Mouse (Mus musculus): ENCODE data around the gene Cds2. TPM values are rescaled to one million over a fixed set of nuclear protein-coding genes. Genes with fewer than 3 reads are reported as not detected.
"Not testable (repeated sequence)": the region's sequence is repeated elsewhere in the genome, so short reads cannot be mapped to it uniquely, and the experiment has no call there.

Cds2 gene
- polyA plus RNA-seq, 1 experiment from 2014 or later = 25.6 TPM

DNA sequence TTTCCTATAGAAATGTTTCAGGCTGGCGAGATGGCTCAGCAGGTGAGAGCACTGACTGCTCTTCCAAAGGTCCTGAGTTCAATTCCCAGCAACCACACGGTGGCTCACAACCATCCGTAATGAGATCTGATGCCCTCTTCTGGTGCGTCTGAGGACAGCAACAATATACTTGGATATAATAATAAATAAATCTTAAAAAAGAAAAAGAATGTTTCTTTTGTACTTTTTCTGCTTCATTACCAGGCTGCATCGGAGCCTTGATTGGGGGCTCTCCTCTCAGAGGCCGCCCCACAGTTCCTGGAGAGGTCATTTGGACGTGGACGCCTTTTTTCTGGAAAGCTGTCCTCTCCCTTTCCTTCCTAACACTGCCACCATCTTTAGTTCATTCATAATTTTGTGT, 51.1 kb downstream of the Cds2 start:
- H3K27me3 ChIP-seq (ENCODE audit: control insufficient read depth, insufficient read depth, low read length); H3K4me1 ChIP-seq (ENCODE audit: control insufficient read depth, insufficient read depth, low read length); H3K9ac ChIP-seq (ENCODE audit: low read length); H3K36me3 ChIP-seq (ENCODE audit: control insufficient read depth, insufficient read depth, low read length); DNase-seq (ENCODE audit: low spot score, missing footprints); H3K4me2 ChIP-seq; H3K9me3 ChIP-seq (ENCODE audit: control insufficient read depth, low read length); H3K4me3 ChIP-seq (ENCODE audit: low read depth, low read length); ATAC-seq (ENCODE audit: low FRiP score); H3K27ac ChIP-seq (ENCODE audit: low read depth, low read length): not testable (repeated sequence)
- WGBS = 86% methylated on average over 8 of the region's 8 CpGs

DNA sequence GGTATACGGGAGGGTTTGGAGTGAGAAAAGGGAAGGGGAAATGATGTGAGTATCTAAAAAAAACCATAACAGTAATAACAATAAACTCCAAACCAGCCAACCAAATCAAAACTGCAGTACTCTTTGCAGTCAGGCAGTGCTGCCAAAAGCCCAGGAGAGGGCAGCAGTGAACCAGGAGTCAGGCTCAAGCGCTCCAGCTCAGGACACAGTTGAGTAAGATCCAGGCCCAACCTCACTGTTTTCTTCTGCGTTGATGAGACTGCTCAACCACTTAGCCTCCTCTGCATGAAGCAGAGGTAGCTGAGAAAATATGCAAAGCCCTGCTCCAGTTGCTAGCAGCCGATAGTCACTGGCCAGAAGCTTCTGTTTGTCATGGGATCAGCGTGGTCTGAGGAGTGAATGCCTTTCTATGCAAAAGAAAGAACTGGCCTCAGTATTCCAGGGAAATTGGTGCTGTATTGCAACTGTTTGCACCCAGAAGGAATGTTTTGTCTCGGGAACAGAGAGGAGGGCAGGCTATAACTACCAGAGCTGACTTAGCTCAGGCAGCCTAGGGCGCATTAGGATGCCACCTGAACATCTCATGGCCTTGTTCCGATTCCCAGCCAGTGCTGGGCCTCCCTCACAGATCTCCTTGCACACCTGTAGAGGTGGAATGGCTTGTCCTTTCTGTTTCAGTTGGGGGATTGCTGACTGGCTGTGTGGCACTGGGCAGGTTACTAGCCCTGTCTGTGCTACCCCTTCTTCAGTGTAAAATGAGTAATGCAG, 53.3 kb downstream of the Cds2 start:
- no peak overlapping the region for H3K9ac ChIP-seq (ENCODE audit: low read length)

DNA sequence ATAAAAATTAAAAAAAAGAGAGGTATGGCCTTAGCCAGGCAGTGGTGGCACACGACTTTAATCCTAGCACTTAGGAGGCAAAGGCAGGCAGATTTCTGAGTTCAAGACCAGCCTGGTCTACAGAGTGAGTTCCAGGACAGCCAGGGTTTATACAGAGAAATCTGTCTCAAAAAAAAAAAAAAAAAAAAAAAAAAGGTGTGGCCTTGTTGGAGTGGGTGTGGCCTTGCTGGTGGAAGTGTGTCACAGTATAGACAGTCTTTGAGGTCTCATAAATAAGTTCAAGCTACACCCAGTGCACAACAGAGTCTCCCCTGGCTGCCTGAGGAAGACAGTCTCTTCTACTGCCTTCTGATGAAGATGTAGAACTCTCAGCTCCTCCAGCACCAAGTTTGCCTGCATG, 54.2 kb downstream of the Cds2 start:
- H3K9ac ChIP-seq (ENCODE audit: low read length) = no peak overlapping the region
- 80% methylated on average over 1 of the region's 1 CpGs for WGBS
- no peaks in the 10 kb centered on the region for H3K4me1 ChIP-seq (ENCODE audit: control insufficient read depth, insufficient read depth, low read length)
- no peaks in the 10 kb centered on the region for H3K9me3 ChIP-seq (ENCODE audit: control insufficient read depth, low read length)
- no peaks in the 10 kb centered on the region for H3K36me3 ChIP-seq (ENCODE audit: control insufficient read depth, insufficient read depth, low read length)
- no peaks in the 10 kb centered on the region for H3K27me3 ChIP-seq (ENCODE audit: control insufficient read depth, insufficient read depth, low read length)
- DNase-seq (ENCODE audit: low spot score, missing footprints) (peak; percentile 54), ATAC-seq (ENCODE audit: low FRiP score) (no peak)
- H3K27ac ChIP-seq (ENCODE audit: low read depth, low read length) = no peak overlapping the region
- H3K4me3 ChIP-seq (ENCODE audit: low read depth, low read length) = no peak overlapping the region
- H3K4me2 ChIP-seq = no peak overlapping the region

More for the DNA sequence above, 53.3 kb downstream of the Cds2 start:
- Histone ChIP-seq H3K27me3 (ENCODE audit: control insufficient read depth, insufficient read depth, low read length) (no peaks in the 10 kb centered on the region), H3K36me3 (ENCODE audit: control insufficient read depth, insufficient read depth, low read length) (no peaks in the 10 kb centered on the region), H3K27ac (ENCODE audit: low read depth, low read length) (no peak overlapping the region), H3K4me1 (ENCODE audit: control insufficient read depth, insufficient read depth, low read length) (no peaks in the 10 kb centered on the region), H3K9me3 (ENCODE audit: control insufficient read depth, low read length) (no peaks in the 10 kb centered on the region), H3K4me2 (no peak overlapping the region), H3K4me3 (ENCODE audit: low read depth, low read length) (no peak overlapping the region)
- ATAC-seq (ENCODE audit: low FRiP score) (peak; percentile 78), DNase-seq (ENCODE audit: low spot score, missing footprints) (peak; percentile 93)
- 36% methylated on average over 8 of the region's 8 CpGs for WGBS

DNA sequence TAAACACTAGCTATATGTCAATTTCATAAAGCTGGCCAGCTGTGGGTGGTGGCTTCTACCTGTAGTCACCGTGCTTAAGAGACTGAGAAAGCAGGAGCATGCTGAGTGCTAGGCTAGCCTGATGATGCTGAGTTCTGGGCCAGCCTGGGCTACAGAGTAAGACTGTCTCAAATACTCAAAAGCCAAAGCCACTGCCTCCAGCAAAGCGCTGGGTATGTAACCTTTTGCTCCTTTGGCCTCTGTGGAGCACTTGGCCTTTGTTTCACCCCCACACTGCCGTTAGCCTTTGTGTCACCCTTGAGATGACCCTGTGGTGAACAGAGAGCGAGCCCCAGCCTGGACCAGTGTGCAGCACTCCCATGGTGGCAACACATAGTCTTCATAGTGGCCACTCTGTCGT, 57.6 kb downstream of the Cds2 start:
- 76% methylated on average over 5 of the region's 5 CpGs for WGBS
- no peak for DNase-seq (ENCODE audit: low spot score, missing footprints)
- Histone ChIP-seq H3K27ac (ENCODE audit: low read depth, low read length) (no peak overlapping the region), H3K4me1 (ENCODE audit: control insufficient read depth, insufficient read depth, low read length) (no peaks in the 10 kb centered on the region), H3K4me3 (ENCODE audit: low read depth, low read length) (no peak overlapping the region), H3K9me3 (ENCODE audit: control insufficient read depth, low read length) (no peaks in the 10 kb centered on the region), H3K27me3 (ENCODE audit: control insufficient read depth, insufficient read depth, low read length) (no peaks in the 10 kb centered on the region), H3K4me2 (no peak overlapping the region), H3K9ac (ENCODE audit: low read length) (no peak overlapping the region), H3K36me3 (ENCODE audit: control insufficient read depth, insufficient read depth, low read length) (no peaks in the 10 kb centered on the region)
- no peak for ATAC-seq (ENCODE audit: low FRiP score)

DNA sequence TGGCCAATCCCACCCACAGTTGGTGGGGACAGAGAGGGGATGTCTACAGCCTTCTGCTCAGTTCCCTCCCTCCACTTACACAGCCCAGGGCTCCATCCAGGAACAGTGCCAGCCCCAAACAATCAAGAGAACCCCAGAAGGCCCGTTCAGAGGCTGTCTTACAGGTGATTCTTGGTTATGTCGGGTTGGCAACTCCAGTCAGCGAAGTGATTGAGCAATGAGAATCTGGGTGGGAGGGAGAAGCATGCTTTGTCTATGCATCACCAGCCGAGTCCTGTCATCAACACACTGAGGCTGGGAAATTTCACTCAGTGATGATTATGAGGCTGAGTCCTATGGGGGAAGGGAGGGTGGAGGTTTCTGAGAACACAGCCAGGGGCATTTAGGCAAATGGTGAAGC, 60.6 kb downstream of the Cds2 start:
- ATAC-seq (ENCODE audit: low FRiP score) (no peak), DNase-seq (ENCODE audit: low spot score, missing footprints) (peak; percentile 51)
- WGBS = 72% methylated on average over 4 of the region's 4 CpGs
- Histone ChIP-seq H3K27ac (ENCODE audit: low read depth, low read length) (no peak overlapping the region), H3K9ac (ENCODE audit: low read length) (no peak overlapping the region), H3K27me3 (ENCODE audit: control insufficient read depth, insufficient read depth, low read length) (no peaks in the 10 kb centered on the region), H3K9me3 (ENCODE audit: control insufficient read depth, low read length) (no peaks in the 10 kb centered on the region), H3K4me1 (ENCODE audit: control insufficient read depth, insufficient read depth, low read length) (no peaks in the 10 kb centered on the region), H3K4me3 (ENCODE audit: low read depth, low read length) (no peak overlapping the region), H3K36me3 (ENCODE audit: control insufficient read depth, insufficient read depth, low read length) (no peaks in the 10 kb centered on the region), H3K4me2 (no peak overlapping the region)

DNA sequence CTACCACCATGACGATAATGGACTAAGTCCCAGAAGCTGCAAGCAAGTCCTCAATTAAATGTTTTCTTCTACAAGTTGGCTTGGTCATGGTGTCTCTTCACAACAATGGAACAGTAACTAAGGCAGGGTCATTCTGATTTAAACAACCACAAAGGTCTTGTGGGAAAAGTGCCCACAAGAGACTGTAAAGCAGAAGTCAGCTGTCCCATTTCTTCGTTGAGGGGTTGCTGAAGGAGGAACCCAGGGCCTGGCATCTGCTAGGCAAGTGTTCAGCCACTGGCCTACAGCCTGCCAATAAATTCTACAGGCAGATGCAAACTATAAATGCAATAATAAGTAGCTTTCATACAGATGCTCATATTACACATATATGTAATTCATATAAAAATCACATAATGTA, 74.3 kb downstream of the Cds2 start:
- no peaks in the 10 kb centered on the region for H3K27me3 ChIP-seq (ENCODE audit: control insufficient read depth, insufficient read depth, low read length)
- H3K4me1 ChIP-seq (ENCODE audit: control insufficient read depth, insufficient read depth, low read length) = no peaks in the 10 kb centered on the region

DNA sequence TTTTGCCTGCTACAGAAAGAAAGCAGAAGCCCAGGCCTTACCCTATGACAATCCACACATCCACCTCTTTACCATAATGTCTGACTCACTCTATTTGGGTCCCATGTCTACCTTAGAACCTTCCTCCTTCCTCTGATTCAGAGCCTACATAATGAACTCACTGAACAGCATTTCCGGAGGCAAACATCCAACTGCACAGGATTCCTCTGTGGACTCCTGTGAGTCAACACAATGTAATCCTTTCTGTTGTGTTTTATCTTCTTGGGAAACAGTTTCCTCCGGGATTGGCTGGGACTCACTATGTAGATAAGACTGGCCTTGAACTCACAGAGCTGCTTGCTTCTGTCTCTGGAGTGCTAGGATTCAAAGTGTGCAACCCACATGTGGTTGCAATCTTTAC, 77.4 kb downstream of the Cds2 start:
- H3K9me3 ChIP-seq (ENCODE audit: control insufficient read depth, low read length) = no peaks in the 10 kb centered on the region
- H3K4me2 ChIP-seq = no peak overlapping the region
- no peak overlapping the region for H3K27ac ChIP-seq (ENCODE audit: low read depth, low read length)
- no peak overlapping the region for H3K9ac ChIP-seq (ENCODE audit: low read length)
- WGBS = 82% methylated on average over 2 of the region's 2 CpGs
- DNase-seq (ENCODE audit: low spot score, missing footprints) = no peak
- H3K4me3 ChIP-seq (ENCODE audit: low read depth, low read length) = no peak overlapping the region
- no peak for ATAC-seq (ENCODE audit: low FRiP score)
- no peaks in the 10 kb centered on the region for H3K27me3 ChIP-seq (ENCODE audit: control insufficient read depth, insufficient read depth, low read length)
- H3K4me1 ChIP-seq (ENCODE audit: control insufficient read depth, insufficient read depth, low read length) = no peaks in the 10 kb centered on the region
- no peaks in the 10 kb centered on the region for H3K36me3 ChIP-seq (ENCODE audit: control insufficient read depth, insufficient read depth, low read length)

More for the DNA sequence above, 74.3 kb downstream of the Cds2 start:
- H3K4me2 ChIP-seq = no peak overlapping the region
- no peaks in the 10 kb centered on the region for H3K36me3 ChIP-seq (ENCODE audit: control insufficient read depth, insufficient read depth, low read length)
- no peak overlapping the region for H3K9ac ChIP-seq (ENCODE audit: low read length)
- H3K4me3 ChIP-seq (ENCODE audit: low read depth, low read length) = no peak overlapping the region
- H3K9me3 ChIP-seq (ENCODE audit: control insufficient read depth, low read length) = no peaks in the 10 kb centered on the region
- 85% methylated on average over 2 of the region's 2 CpGs for WGBS
- H3K27ac ChIP-seq (ENCODE audit: low read depth, low read length) = no peak overlapping the region
- ATAC-seq (ENCODE audit: low FRiP score) (no peak), DNase-seq (ENCODE audit: low spot score, missing footprints) (no peak)

DNA sequence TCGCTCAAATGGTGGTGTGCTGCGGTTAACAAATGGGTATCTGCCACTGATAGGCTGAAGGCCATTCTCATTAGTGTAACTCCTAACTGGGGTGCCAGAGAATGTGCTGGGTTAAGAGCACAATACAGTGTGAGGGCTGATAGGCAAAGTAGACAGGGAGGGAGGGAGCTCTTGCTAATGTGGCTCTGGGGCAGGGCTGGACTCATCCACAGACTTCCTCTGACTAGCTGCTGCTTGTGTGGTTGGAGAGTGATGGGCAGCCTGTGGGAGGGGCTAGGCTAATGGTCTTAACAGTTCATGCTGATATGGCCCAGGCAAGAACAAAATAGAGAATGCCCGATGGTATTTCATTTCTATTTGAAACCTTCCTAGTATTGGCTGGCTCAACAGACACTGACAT, 78.3 kb downstream of the Cds2 start:
- H3K4me2 ChIP-seq = no peak overlapping the region
- no peaks in the 10 kb centered on the region for H3K27me3 ChIP-seq (ENCODE audit: control insufficient read depth, insufficient read depth, low read length)
- H3K4me1 ChIP-seq (ENCODE audit: control insufficient read depth, insufficient read depth, low read length) = no peaks in the 10 kb centered on the region
- H3K27ac ChIP-seq (ENCODE audit: low read depth, low read length) = no peak overlapping the region
- no peak overlapping the region for H3K9ac ChIP-seq (ENCODE audit: low read length)
- no peaks in the 10 kb centered on the region for H3K36me3 ChIP-seq (ENCODE audit: control insufficient read depth, insufficient read depth, low read length)
- DNase-seq (ENCODE audit: low spot score, missing footprints) (no peak), ATAC-seq (ENCODE audit: low FRiP score) (no peak)
- H3K4me3 ChIP-seq (ENCODE audit: low read depth, low read length) = no peak overlapping the region
- 95% methylated on average over 3 of the region's 3 CpGs for WGBS
- no peaks in the 10 kb centered on the region for H3K9me3 ChIP-seq (ENCODE audit: control insufficient read depth, low read length)

DNA sequence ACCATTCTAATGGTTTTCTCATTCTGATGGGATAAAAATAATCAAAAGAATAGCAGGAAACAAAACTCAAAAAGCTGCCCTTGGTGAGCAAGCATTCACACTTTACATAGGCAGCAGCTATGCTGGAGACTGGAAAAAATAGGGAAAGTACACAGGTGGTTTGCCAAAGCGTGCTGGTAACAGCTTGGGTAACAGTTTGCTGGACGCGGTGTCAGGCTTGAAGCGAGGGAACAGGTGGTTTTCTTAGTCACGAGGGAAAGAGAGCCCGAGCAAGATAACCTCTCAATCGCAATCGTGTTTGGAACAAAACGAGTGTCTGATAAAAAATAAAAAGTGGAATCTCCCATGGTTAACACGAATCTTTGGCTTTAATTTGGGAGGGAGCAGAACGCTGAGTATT, 80.9 kb downstream of the Cds2 start:
- Histone ChIP-seq H3K4me2 (no peak overlapping the region), H3K4me3 (ENCODE audit: low read depth, low read length) (no peak overlapping the region), H3K27ac (ENCODE audit: low read depth, low read length) (no peak overlapping the region), H3K27me3 (ENCODE audit: control insufficient read depth, insufficient read depth, low read length) (no peaks in the 10 kb centered on the region), H3K36me3 (ENCODE audit: control insufficient read depth, insufficient read depth, low read length) (no peaks in the 10 kb centered on the region), H3K9me3 (ENCODE audit: control insufficient read depth, low read length) (no peaks in the 10 kb centered on the region), H3K4me1 (ENCODE audit: control insufficient read depth, insufficient read depth, low read length) (no peaks in the 10 kb centered on the region), H3K9ac (ENCODE audit: low read length) (no peak overlapping the region)
- ATAC-seq (ENCODE audit: low FRiP score) = no peak
- WGBS = 90% methylated on average over 11 of the region's 11 CpGs
- no peak for DNase-seq (ENCODE audit: low spot score, missing footprints)

All from midbrain, embryonic 11.5 days (tissue).